Mouse (Mus musculus) thymus, adult 2 months (tissue): Measurements from ENCODE around the gene Ntn1.

Experiments used
- CTCF ChIP-seq: fragments of 200-500 bp; IDR thresholded peaks from 2 replicates; pipeline ENCODE4 v1.5.1; 2012; ENCODE audit warnings: mild to moderate bottlenecking, control low read depth, low read length, moderate library complexity, borderline replicate concordance; ENCODE audit not compliant: control insufficient read depth, poor library complexity, insufficient read depth; ENCODE audit errors: extremely low read depth
- POLR2A ChIP-seq: fragments of 200-500 bp; IDR thresholded peaks from 2 replicates; pipeline ENCODE4 v1.6.1; 2012; ENCODE audit warnings: mild to moderate bottlenecking, low read length, control low read depth, moderate library complexity; ENCODE audit not compliant: control insufficient read depth, poor library complexity, insufficient read depth; ENCODE audit errors: extremely low read depth

- TF ChIP-seq CTCF (no peak), POLR2A (no peak)
Measured at GRCm38 (mm10) chr11:68208023-68208422, 192.6 kb downstream of the Ntn1 start.
